Mouse (Mus musculus): ENCODE measurements at regions not wholly inside any gene's neighbourhood (a gene's known extent, or its start where the extent isn't known, plus 50 kb on each side); places are given as distances from the start of the nearest gene placed in this dataset.

- TF ChIP-seq TAL1 (IDR thresholded peaks at IDR 0.05; ENCODE audit: low read length) (no peak), GATA1 (IDR thresholded peaks at IDR 0.05; ENCODE audit: low read length) (no peak)
Measured at GRCm38 (mm10) chr5:126718421-126718820, 523.2 kb upstream of the Tmem132c start.
